Mouse (Mus musculus): ENCODE results near the gene Gpr183.

Gene Gpr183

DNA sequence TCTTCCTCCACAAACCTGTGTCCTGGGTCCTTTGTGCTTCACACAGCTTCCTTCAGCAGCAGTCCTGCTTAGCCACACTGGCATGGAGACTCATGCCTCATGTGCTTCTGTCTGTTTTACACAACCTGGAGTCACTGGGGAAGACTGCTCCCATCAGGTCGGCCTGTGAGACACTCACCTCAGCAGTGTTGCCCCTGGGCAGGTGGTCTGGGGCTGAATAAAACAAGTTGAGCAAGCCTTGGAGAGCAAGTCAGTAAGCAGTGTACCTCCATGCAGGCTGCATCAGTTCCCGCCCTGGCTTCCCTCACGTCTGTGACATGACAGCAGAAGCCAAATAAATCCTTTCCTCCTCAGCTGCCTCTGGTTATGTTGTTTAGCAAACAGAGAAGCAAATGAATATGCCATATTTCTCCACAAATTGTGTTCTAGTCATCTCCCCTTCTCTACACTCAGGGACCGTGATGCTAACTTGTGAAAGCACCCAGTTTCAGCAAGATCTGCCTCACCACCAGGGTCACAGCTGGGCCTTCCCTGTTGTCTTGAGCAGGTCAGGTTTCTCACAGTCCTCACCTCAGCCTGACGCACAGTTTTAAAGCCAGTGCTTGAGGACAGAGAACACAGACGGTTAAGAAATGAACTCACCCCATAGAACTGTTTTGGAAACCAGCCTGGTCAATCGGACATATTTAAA is 30.9 kb downstream of the Gpr183 start:
- in situ Hi-C loops (cut with MboI, MseI) = loop anchor here (5.0 kb wide), 1 partner anchor 33 kb away; the partner anchor contains the start of gene Gpr183

GRCm38 (mm10) chr14:121932180-121932579 is 32.8 kb downstream of the Gpr183 start:
- in situ Hi-C loops (cut with MboI, MseI) = loop anchor here (5.0 kb wide), 1 partner anchor 35 kb away; the partner anchor contains the start of gene Gpr183

DNA sequence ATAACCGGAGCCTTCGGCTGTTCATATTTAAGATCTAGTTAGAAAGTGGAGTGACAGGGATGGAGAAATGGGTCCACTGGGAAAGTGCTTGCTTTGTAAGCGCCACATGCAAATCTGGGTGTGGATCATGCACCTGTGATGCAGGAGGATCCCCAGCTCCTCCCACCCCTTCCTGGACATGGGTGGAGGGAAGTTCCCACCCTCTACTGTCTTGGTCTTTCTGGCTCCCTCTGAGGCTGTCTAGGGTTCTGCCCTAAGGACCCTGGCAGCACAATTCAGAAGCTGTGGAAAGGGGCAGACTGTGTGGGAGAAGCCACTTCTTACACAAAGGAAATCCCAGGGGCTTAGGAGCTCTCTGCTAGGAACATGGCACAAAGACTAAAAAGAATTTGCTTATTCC is 33.4 kb downstream of the Gpr183 start:
- in situ Hi-C loops (cut with MboI, MseI) = loop anchor here (5.0 kb wide), 1 partner anchor 36 kb away; the partner anchor contains the start of gene Gpr183

GRCm38 (mm10) chr14:121930731-121931383 is 34.1 kb downstream of the Gpr183 start:
- in situ Hi-C loops (cut with MboI, MseI) = loop anchor here (5.0 kb wide), 1 partner anchor 36 kb away; the partner anchor contains the start of gene Gpr183

DNA sequence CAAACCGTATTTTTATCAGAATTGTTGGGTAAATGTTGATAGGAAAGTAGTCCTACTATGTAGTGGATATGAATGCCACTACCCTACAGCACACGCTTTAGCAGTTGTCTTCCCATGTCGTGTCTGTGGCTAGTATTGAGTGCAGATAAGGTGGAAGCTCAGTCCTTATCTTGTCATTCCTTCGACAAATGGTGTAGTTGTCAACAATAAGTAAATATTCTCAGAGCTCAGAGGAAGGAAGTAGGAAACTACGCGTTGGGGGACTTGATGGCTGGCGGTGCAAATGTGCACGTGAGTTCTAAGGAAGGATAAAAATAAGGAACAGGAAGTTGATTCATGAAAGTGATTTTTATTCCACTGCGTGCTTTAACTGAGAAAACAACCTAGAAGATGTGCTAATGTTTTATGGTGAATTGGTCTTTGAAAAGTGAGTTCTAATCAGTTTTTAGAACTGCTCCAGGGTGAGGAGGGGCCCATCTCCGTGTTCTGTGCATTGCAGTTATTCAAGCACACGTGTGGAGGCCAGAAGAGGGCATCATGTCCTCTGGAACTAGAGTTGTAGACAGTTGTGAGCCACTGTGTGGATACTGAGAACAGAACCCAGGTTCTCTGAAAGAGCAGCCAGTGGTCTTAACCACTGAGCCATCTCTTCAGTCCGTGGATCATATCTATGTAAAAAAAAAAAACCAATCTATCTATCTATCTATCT is 35.6 kb downstream of the Gpr183 start:
- in situ Hi-C loops (cut with MboI, MseI) = loop anchor here (5.0 kb wide), 2 partner anchors 83 to 133 kb away; no protein-coding TSS in a partner anchor

- in situ Hi-C loops (cut with MboI, MseI) = loop anchor here (5.0 kb wide), 2 partner anchors 84 to 134 kb away; no protein-coding TSS in a partner anchor
Observed at GRCm38 (mm10) chr14:121928375-121929137, 36.4 kb downstream of the Gpr183 start.

- in situ Hi-C loops (cut with MboI, MseI) = loop anchor here (5.0 kb wide), 2 partner anchors 85 to 135 kb away; no protein-coding TSS in a partner anchor
Observed at GRCm38 (mm10) chr14:121927451-121927850, 37.5 kb downstream of the Gpr183 start.

GRCm38 (mm10) chr14:121926901-121927300 is 38.1 kb downstream of the Gpr183 start:
- in situ Hi-C loops (cut with MboI, MseI) = loop anchor here (5.0 kb wide), 2 partner anchors 85 to 135 kb away; no protein-coding TSS in a partner anchor

GRCm38 (mm10) chr14:121924876-121925275 is 40.1 kb downstream of the Gpr183 start:
- in situ Hi-C loops (cut with MboI, MseI) = loop anchor here (5.0 kb wide), 2 partner anchors 87 to 137 kb away; no protein-coding TSS in a partner anchor

DNA sequence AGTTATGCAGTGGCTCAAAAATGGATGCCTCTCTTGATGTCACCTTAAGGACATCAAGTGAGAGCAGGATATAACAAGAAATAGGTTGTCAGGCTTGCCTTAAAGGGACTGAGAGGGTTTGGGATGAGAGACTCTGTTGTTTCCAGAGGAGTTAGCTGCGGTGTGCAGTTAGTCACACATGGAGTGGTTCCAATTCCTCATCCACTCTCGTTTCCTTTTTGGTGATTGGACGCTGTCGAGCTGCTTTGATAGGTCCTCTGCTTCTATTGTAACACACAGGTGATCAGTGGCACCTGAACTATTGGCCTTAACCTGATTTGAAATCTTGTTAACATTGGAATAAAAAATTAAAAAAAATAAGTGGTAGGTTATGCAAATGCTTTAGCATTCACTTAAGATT is 42.3 kb downstream of the Gpr183 start:
- in situ Hi-C loops (cut with MboI, MseI) = no loop called here

DNA sequence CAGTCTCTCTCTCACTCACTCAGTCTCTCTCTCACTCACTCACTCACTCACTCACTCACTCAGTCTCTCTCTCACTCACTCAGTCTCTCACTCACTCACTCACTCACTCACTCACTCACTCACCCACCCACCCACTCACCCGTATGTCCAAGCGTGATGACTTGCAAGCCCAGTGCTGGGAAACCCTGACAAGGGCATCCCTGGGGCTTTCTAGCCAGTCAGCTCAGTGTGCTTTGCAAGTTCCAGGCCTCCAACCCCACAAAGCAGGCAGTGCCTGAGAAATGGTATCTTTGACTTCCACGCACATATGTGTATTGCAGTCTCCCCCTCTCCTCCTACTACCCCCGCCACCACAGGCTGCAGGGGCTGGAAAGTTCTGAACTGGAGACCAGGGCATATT is 43.0 kb downstream of the Gpr183 start:
- in situ Hi-C loops (cut with MboI, MseI) = no loop called here

- in situ Hi-C loops (cut with MboI, MseI) = no loop called here
Observed at GRCm38 (mm10) chr14:121920511-121921124, 44.4 kb downstream of the Gpr183 start.

DNA sequence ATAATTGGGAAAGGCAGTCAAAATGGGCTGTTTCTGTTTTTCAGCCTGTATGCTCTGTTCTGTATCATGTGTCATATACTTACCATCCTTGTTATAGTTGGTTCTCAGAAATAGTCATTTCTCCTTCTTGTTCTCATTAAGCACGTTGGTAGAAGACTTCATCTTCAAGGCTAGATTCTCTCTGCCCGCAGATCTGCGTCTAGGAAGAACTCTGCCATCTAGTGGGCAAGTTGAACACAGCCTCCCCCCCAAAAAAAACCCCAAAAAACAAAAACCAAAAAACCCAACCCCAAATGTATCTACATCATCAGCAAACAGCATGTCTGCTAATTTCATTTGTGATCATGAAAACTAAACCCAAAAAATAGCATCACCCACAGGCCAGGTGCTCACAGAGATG is 45.2 kb downstream of the Gpr183 start:
- in situ Hi-C loops (cut with MboI, MseI) = loop anchor here (5.0 kb wide), 1 partner anchor 37 kb away; no protein-coding TSS in a partner anchor

- in situ Hi-C loops (cut with MboI, MseI) = loop anchor here (5.0 kb wide), 1 partner anchor 36 kb away; no protein-coding TSS in a partner anchor
Observed at GRCm38 (mm10) chr14:121918266-121918665, 46.7 kb downstream of the Gpr183 start.

DNA sequence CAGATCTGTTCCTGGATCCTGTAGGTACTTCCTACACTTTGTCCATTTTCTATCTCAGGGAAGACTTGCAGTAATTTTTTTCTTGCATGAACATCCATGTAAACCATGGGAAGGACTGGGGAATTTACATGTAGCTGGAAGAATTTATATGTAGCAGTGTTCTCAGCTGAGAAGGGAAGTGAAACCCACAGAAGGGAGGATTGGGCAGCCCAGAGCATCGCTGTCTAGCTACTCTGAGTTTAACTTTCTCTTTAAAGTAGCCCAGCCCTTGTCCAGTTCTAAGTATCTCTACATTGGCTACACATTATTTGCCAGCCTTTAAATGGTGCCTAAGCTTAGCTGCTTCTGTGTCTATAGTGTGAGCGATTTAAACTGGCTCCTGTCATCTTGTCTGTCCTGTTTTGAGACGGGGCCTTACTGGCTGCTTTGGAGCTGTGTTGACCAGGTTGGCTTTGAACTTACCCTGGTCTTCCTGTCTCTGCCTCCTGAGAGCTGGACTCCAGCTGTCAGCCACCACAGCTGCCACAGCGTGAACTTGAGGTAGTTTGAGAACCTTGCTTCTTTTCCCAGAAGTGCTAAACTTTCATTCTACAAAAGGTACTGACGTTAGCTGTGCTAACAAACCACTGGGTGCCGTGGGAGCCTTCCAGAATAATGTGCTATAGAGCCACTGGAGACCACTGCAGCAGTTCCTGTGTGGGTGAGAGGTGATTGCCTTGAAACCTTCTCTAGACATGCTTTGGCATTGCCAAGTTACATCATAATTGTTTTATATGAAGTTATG is 48.5 kb downstream of the Gpr183 start:
- in situ Hi-C loops (cut with MboI, MseI) = loop anchor here (5.0 kb wide), 1 partner anchor 34 kb away; no protein-coding TSS in a partner anchor

GRCm38 (mm10) chr14:121915621-121916020 is 49.4 kb downstream of the Gpr183 start, which contains the start of gene Gpr18:
Gpr18 (minus strand) TSS chr14:121915781.
- in situ Hi-C loops (cut with MboI, MseI) = loop anchor here (5.0 kb wide), 1 partner anchor 33 kb away; no protein-coding TSS in a partner anchor

DNA sequence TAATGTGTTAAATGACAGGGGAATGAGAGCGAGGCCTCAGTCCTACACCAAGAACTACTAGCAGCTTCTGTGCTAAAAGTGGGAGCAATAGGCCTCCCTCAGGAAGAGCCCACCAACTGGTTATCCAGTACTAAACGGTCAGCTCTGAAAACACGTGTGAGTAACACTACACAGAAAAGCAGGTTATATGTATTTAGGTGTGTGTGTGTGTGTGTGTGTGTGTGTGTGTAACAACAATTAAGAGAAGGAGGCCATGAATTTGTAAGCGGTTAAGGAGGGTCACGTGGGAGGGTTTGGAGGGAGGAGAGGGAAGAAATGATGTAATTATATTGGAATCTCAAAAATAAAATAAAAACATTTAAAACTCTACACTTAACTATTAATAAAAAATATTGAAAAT is 49.9 kb downstream of the Gpr183 start:
- in situ Hi-C loops (cut with MboI, MseI) = loop anchor here (5.0 kb wide), 1 partner anchor 33 kb away; no protein-coding TSS in a partner anchor

DNA sequence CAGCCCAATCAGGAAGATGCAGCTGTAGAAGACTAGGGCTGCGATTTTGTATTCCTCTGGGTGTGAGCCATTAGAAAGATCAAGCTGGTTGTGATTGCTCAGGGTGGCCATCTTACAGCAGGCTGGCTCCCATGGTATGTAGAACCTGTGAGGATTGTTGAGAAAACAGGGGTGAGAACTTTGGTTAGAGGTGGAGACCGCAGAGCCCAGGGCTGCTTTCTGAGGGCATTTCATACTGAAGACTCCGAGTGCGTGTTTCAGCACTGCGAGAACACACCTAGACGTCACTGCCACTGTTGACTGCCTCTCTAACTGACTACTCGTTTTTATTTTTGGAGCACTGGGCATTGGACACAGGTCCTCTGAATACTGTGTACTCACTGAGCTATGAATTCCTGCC is 52.5 kb downstream of the Gpr183 start:
- in situ Hi-C loops (cut with MboI, MseI) = no loop called here

GRCm38 (mm10) chr14:121909868-121910267 is 55.1 kb downstream of the Gpr183 start:
- in situ Hi-C loops (cut with MboI, MseI) = no loop called here

Data from T-helper 2 cell (primary cell).